Mouse (Mus musculus) lung, postnatal 10 days (tissue): ENCODE data around the gene Ankrd49.

Source experiments
- DNase-seq: peaks from one replicate; pipeline ENCODE4 v3.0.0; 2021

The Ankrd49 gene

DNA sequence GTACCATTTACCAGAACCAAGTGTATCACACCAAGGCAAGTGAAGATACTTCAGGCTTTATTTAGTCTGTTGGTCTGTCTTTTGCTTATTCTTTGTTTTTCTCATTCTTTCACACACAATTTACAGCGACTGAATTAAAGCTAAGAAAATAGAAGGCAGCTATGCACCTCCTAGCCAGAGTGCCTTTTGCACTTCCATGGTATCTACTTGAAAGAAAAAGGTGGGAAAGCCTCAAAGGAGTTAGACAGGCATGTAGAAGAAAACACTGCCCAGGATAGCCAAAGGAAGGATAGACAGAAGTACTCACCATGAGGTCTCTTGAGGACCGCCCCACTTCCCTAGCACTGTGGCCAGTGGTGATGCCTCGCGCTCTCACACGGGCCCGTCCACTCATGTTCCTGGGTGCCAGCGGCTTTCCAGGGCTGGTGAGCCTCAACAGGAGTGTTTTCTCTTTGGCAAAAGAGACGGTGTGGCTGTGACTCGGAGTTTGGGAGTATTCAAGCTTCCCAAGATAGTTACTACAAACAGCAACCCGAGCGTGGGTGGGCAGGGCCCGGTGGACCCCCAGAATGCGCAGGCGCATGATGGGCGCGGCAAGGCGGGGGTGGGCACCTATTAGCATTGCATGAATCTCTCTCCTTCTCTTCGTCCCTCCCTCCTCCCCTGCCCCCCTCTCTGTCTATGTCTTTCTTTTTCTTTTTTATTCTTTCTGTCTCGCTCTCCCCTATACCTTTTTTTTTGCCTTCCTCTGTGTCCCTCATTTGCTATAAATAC is 44.3 kb downstream of the Ankrd49 start, which contains the start of gene Piwil4:
Gene Piwil4, minus strand, starts transcription at position 583 of the 774 bp plus-strand sequence.
- DNase-seq: no peak

- DNase-seq: no peak
Observed at GRCm38 (mm10) chr9:14739498-14740150, 45.0 kb downstream of the Ankrd49 start.

GRCm38 (mm10) chr9:14730941-14731541 is 53.6 kb downstream of the Ankrd49 start:
- peak; percentile 45 for DNase-seq
